Mouse (Mus musculus) liver, postnatal 0 days (tissue): ENCODE data around the gene L3hypdh.

Source experiments
- CTCF ChIP-seq: sonication (generic); IDR thresholded peaks from 2 replicates; pipeline ENCODE4 v1.5.1; 2016; ENCODE audit warnings: antibody characterized with exemption, low read depth
- EP300 ChIP-seq: IDR thresholded peaks from 2 replicates; pipeline ENCODE4 v1.6.1; 2016; ENCODE audit warnings: antibody characterized with exemption, low read depth, mild to moderate bottlenecking

DNA sequence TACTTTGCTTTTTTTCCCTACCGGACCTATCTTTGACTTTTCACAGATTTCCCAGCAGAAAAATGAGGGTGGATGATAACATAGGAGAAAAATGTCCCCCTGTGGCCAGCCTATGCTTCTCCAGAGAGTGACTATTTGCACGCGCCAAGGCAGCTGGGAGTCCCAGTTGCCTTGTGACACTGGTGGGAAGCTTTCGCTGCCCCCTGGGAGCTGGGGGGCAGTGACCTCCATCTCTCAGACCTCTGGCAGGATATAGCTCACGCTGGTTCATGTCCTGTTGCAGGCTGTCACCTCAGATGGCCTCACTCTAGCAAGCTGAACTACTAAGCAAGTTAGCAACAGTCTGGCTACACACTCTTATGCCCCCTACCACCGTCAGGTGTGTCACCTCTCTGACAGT, 53.4 kb downstream of the L3hypdh start:
- TF ChIP-seq CTCF, result no peak
- TF ChIP-seq EP300, result no peak
